Mouse (Mus musculus) lung, adult 2 months (tissue): ENCODE measurements around the gene Kcnj1. TPM values are rescaled to one million over a fixed set of nuclear protein-coding genes. Genes with fewer than 3 reads are reported as not detected.

ENCODE experiments used
- DNase-seq: peaks from one replicate; pipeline ENCODE4 v3.0.0; 2022
- H3K4me1 ChIP-seq: fragments of 200-500 bp; 2 replicates; pipeline ENCODE4 v1.6.1; 2011; ENCODE audit warnings: low read length; ENCODE audit not compliant: control insufficient read depth, insufficient read depth
- H3K4me3 ChIP-seq: fragments of 200-500 bp; replicated peaks from 2 replicates; pipeline ENCODE3; 2011; ENCODE audit warnings: low read depth, mild to moderate bottlenecking, control low read depth, low read length; ENCODE audit errors: extremely low read depth
- CTCF ChIP-seq: fragments of 200-500 bp; IDR thresholded peaks from 2 replicates; pipeline ENCODE4 v1.5.1; 2011; ENCODE audit warnings: mild to moderate bottlenecking, low read length, control low read depth; ENCODE audit not compliant: insufficient read depth
- POLR2A ChIP-seq: fragments of 200-500 bp; IDR thresholded peaks from 2 replicates; pipeline ENCODE4 v1.6.1; 2011; ENCODE audit warnings: low read depth, mild to moderate bottlenecking, control low read depth, low read length, borderline replicate concordance; ENCODE audit errors: extremely low read depth
- WGBS: fragments of 180-500 bp; shearing (Covaris S2); methylation state at CpG from one replicate; pipeline ENCODE4 v1.1.7; 2018; 5-methylcytosine and 5-hydroxymethylcytosine counted together
- polyA plus RNA-seq: library from polyadenylated mRNA; depleted of rRNA; stranded (reverse); fragments of >200 nt; gene quantifications from 2 replicates; pipeline ENCODE4 v1.2.3, GENCODE M21; 2012

Gene Kcnj1
- polyA plus RNA-seq, 1 experiment, result not detected

- WGBS, result 91% methylated on average over 5 of the region's 5 CpGs
- no peak for DNase-seq
- no peak overlapping the region for H3K4me3 ChIP-seq
- TF ChIP-seq POLR2A (no peak), CTCF (no peak)
- peaks cover 3% of the 10 kb centered on the region; the same call in 1 of the 2 replicates for H3K4me1 ChIP-seq
Observed at GRCm38 (mm10) chr9:32410671-32411070, 38.4 kb downstream of the Kcnj1 start.

- 82% methylated on average over 5 of the region's 5 CpGs for WGBS
- H3K4me3 ChIP-seq, result no peak overlapping the region
Observed at GRCm38 (mm10) chr9:32411507-32411906, 39.2 kb downstream of the Kcnj1 start.

GRCm38 (mm10) chr9:32412836-32413580, 40.7 kb downstream of the Kcnj1 start:
- 60% methylated on average over 10 of the region's 10 CpGs for WGBS
- Histone ChIP-seq H3K4me3 (no peak overlapping the region), H3K4me1 (peaks cover 3% of the 10 kb centered on the region; the same call in 1 of the 2 replicates)
- TF ChIP-seq POLR2A (no peak), CTCF (no peak)
- no peak for DNase-seq

More at GRCm38 (mm10) chr9:32411507-32411906, 39.2 kb downstream of the Kcnj1 start:
- TF ChIP-seq POLR2A, result no peak
- TF ChIP-seq CTCF, result no peak
- H3K4me1 ChIP-seq, result peaks cover 3% of the 10 kb centered on the region; the same call in 1 of the 2 replicates
- DNase-seq, result no peak

- peaks cover 3% of the 10 kb centered on the region; the same call in 1 of the 2 replicates for H3K4me1 ChIP-seq
- 86% methylated on average over 1 of the region's 1 CpGs for WGBS
Observed at GRCm38 (mm10) chr9:32414956-32415355, 42.7 kb downstream of the Kcnj1 start.

GRCm38 (mm10) chr9:32415952-32416351, 43.7 kb downstream of the Kcnj1 start:
- DNase-seq, result no peak
- Histone ChIP-seq H3K4me3 (no peak overlapping the region), H3K4me1 (peaks cover 3% of the 10 kb centered on the region; the same call in 1 of the 2 replicates)
- TF ChIP-seq CTCF (no peak), POLR2A (no peak)
- 88% methylated on average over 3 of the region's 3 CpGs for WGBS

More at GRCm38 (mm10) chr9:32414956-32415355, 42.7 kb downstream of the Kcnj1 start:
- no peak for DNase-seq
- H3K4me3 ChIP-seq, result no peak overlapping the region
- no peak for TF ChIP-seq CTCF
- TF ChIP-seq POLR2A, result no peak

- Histone ChIP-seq H3K4me1 (peaks cover 3% of the 10 kb centered on the region; the same call in 1 of the 2 replicates), H3K4me3 (no peak overlapping the region)
- no peak for TF ChIP-seq CTCF
- no peak for TF ChIP-seq POLR2A
- DNase-seq, result no peak
- 49% methylated on average over 8 of the region's 8 CpGs for WGBS
Observed at GRCm38 (mm10) chr9:32417466-32418116, 45.3 kb downstream of the Kcnj1 start.

- no peak overlapping the region for H3K4me3 ChIP-seq
- TF ChIP-seq POLR2A, result no peak
- TF ChIP-seq CTCF, result no peak
- no peaks in the 10 kb centered on the region for H3K4me1 ChIP-seq
- DNase-seq, result no peak
Observed at GRCm38 (mm10) chr9:32420711-32421110, 48.4 kb downstream of the Kcnj1 start.

- WGBS, result 77% methylated on average over 7 of the region's 7 CpGs
Observed at GRCm38 (mm10) chr9:32425321-32425720, 53.0 kb downstream of the Kcnj1 start.

GRCm38 (mm10) chr9:32431061-32431460, 58.8 kb downstream of the Kcnj1 start:
- DNase-seq, result no peak
- no peak for TF ChIP-seq CTCF
- no peak for TF ChIP-seq POLR2A
- Histone ChIP-seq H3K4me3 (no peak overlapping the region), H3K4me1 (no peaks in the 10 kb centered on the region)
- 69% methylated on average over 3 of the region's 3 CpGs for WGBS

More at GRCm38 (mm10) chr9:32425321-32425720, 53.0 kb downstream of the Kcnj1 start:
- DNase-seq, result no peak
- H3K4me1 ChIP-seq, result no peaks in the 10 kb centered on the region
- H3K4me3 ChIP-seq, result no peak overlapping the region
- TF ChIP-seq CTCF (no peak), POLR2A (no peak)

GRCm38 (mm10) chr9:32434241-32435213, 62.2 kb downstream of the Kcnj1 start:
- H3K4me1 ChIP-seq, result no peaks in the 10 kb centered on the region
- no peak for DNase-seq
- H3K4me3 ChIP-seq, result no peak overlapping the region
- TF ChIP-seq CTCF (no peak), POLR2A (no peak)
- 65% methylated on average over 19 of the region's 19 CpGs for WGBS
